Mouse (Mus musculus): Measurements from ENCODE around the gene Tcf7. TPM values are rescaled to one million over a fixed set of nuclear protein-coding genes. Genes with fewer than 3 reads are reported as not detected.

The Tcf7 gene
- polyA plus RNA-seq, 1 experiment from 2014 or later = 7.1 TPM

GRCm38 (mm10) chr11:52233043-52233653, 49.7 kb downstream of the Tcf7 start:
- Histone ChIP-seq H3K36me3 (ENCODE audit: insufficient read depth, low read length) (peaks cover 15% of the 10 kb centered on the region), H3K4me3 (ENCODE audit: low read length) (peak overlapping the region; percentile 93), H3K9me3 (ENCODE audit: low read length) (no peaks in the 10 kb centered on the region), H3K4me2 (replicated peaks; ENCODE audit: low read depth, low read length) (peak overlapping the region; percentile 90), H3K27ac (ENCODE audit: low read length) (no peak overlapping the region), H3K9ac (replicated peaks; ENCODE audit: low read length) (no peak overlapping the region), H3K4me1 (ENCODE audit: insufficient read depth, low read length) (peaks cover 19% of the 10 kb centered on the region), H3K27me3 (ENCODE audit: insufficient read depth, low read length) (no peaks in the 10 kb centered on the region)
- 15% methylated on average over 3 of the region's 3 CpGs for WGBS
- ATAC-seq (ENCODE audit: low FRiP score, low TSS enrichment) = no peak

DNA sequence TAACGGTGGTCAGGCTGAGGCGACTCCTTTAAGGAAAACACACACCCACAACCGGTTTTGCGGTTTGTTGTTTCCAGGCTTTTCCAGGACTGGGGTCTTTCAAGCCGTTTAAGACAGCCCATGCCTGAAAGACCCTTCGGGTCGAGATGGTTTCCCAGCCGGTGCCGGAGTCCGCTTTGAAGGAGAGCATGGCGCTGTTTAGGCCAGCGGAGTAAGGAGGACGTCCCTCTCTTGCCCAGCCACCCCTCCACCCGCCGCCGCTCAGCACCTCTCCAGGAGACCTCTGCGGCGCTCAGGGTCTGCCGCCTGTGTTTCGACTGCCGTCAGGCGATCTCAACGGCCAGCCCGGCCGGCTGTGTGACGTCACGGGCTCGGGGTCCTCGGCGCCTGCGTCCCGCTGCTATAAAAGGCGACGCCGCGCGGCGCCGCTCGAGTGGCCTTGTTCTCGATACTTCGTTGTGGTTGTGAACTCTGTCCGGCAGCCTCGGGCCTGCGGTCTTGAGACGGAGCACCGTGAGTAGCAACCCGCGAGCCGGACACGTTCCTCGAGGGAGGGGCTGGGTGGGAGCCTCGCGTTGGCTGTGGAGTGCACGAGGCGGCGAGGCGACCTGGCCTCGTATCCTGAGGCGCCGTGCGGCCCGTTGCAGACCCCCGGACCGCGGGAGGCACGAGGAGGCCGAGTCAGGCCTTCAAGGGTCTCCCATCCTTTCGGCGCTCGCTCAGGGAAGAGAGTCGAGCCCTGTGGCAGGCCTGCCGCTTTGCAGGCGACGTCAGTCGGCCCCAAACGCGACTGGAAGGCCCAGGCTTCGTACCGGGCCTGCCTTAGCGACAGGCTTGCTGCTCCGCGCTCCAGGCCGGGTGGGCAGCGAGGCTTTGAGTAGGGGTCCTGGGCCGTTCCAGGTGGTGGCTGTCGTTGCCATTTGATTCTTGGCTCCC, 50.9 kb downstream of the Tcf7 start, which contains the start of gene Skp1a:
Gene Skp1a (plus strand): TSS at position 390 of the 936 bp plus-strand sequence.
- H3K9ac ChIP-seq (replicated peaks; ENCODE audit: low read length) = peak within 1 kb of the TSS; percentile 98
- WGBS = under 1% methylated on average over 87 of the region's 87 CpGs
- peak within 1 kb of the TSS; percentile 93 for H3K4me3 ChIP-seq (ENCODE audit: low read length)
- no peaks in the 10 kb centered on the region for H3K27me3 ChIP-seq (ENCODE audit: insufficient read depth, low read length)
- ATAC-seq (ENCODE audit: low FRiP score, low TSS enrichment) = peak; percentile 88
- peak within 1 kb of the TSS; percentile 90 for H3K4me2 ChIP-seq (replicated peaks; ENCODE audit: low read depth, low read length)
- peak within 1 kb of the TSS; percentile 99 for H3K27ac ChIP-seq (ENCODE audit: low read length)
- no peaks in the 10 kb centered on the region for H3K9me3 ChIP-seq (ENCODE audit: low read length)
- H3K4me1 ChIP-seq (ENCODE audit: insufficient read depth, low read length) = peaks cover 19% of the 10 kb centered on the region
- peaks cover 6% of the 10 kb centered on the region; the same call in 1 of the 2 replicates for H3K36me3 ChIP-seq (ENCODE audit: insufficient read depth, low read length)

GRCm38 (mm10) chr11:52230694-52231093, 52.1 kb downstream of the Tcf7 start:
- no peak for ATAC-seq (ENCODE audit: low FRiP score, low TSS enrichment)
- Histone ChIP-seq H3K9ac (replicated peaks; ENCODE audit: low read length) (peak overlapping the region; percentile 98), H3K27me3 (ENCODE audit: insufficient read depth, low read length) (no peaks in the 10 kb centered on the region), H3K9me3 (ENCODE audit: low read length) (no peaks in the 10 kb centered on the region), H3K36me3 (ENCODE audit: insufficient read depth, low read length) (no peaks in the 10 kb centered on the region), H3K4me2 (replicated peaks; ENCODE audit: low read depth, low read length) (peak overlapping the region; percentile 90), H3K4me1 (ENCODE audit: insufficient read depth, low read length) (peaks cover 19% of the 10 kb centered on the region), H3K4me3 (ENCODE audit: low read length) (peak overlapping the region; percentile 93), H3K27ac (ENCODE audit: low read length) (peak overlapping the region; percentile 99)
- WGBS = 44% methylated on average over 5 of the region's 5 CpGs

GRCm38 (mm10) chr11:52228722-52229448, 53.9 kb downstream of the Tcf7 start:
- 77% methylated on average over 7 of the region's 7 CpGs for WGBS
- Histone ChIP-seq H3K9ac (replicated peaks; ENCODE audit: low read length) (no peak overlapping the region), H3K4me3 (ENCODE audit: low read length) (no peak overlapping the region), H3K27ac (ENCODE audit: low read length) (no peak overlapping the region), H3K36me3 (ENCODE audit: insufficient read depth, low read length) (no peaks in the 10 kb centered on the region), H3K4me2 (replicated peaks; ENCODE audit: low read depth, low read length) (no peak overlapping the region), H3K9me3 (ENCODE audit: low read length) (no peaks in the 10 kb centered on the region), H3K27me3 (ENCODE audit: insufficient read depth, low read length) (no peaks in the 10 kb centered on the region; the same call in 1 of the 2 replicates), H3K4me1 (ENCODE audit: insufficient read depth, low read length) (peaks cover 23% of the 10 kb centered on the region)
- no peak for ATAC-seq (ENCODE audit: low FRiP score, low TSS enrichment)

- ATAC-seq (ENCODE audit: low FRiP score, low TSS enrichment) = no peak
- WGBS = 78% methylated on average over 13 of the region's 13 CpGs
- Histone ChIP-seq H3K9ac (replicated peaks; ENCODE audit: low read length) (no peak overlapping the region), H3K36me3 (ENCODE audit: insufficient read depth, low read length) (no peaks in the 10 kb centered on the region), H3K27ac (ENCODE audit: low read length) (no peak overlapping the region), H3K4me3 (ENCODE audit: low read length) (no peak overlapping the region), H3K4me1 (ENCODE audit: insufficient read depth, low read length) (peaks cover 19% of the 10 kb centered on the region), H3K9me3 (ENCODE audit: low read length) (no peaks in the 10 kb centered on the region), H3K4me2 (replicated peaks; ENCODE audit: low read depth, low read length) (no peak overlapping the region), H3K27me3 (ENCODE audit: insufficient read depth, low read length) (no peaks in the 10 kb centered on the region; the same call in 1 of the 2 replicates)
These were observed 55.2 kb downstream of the Tcf7 start for GRCm38 (mm10) chr11:52227466-52228226.

GRCm38 (mm10) chr11:52227053-52227452, 55.8 kb downstream of the Tcf7 start:
- H3K4me1 ChIP-seq (ENCODE audit: insufficient read depth, low read length) = peaks cover 19% of the 10 kb centered on the region
- H3K4me2 ChIP-seq (replicated peaks; ENCODE audit: low read depth, low read length) = no peak overlapping the region
- no peak for ATAC-seq (ENCODE audit: low FRiP score, low TSS enrichment)
- H3K4me3 ChIP-seq (ENCODE audit: low read length) = no peak overlapping the region
- no peaks in the 10 kb centered on the region; the same call in 1 of the 2 replicates for H3K27me3 ChIP-seq (ENCODE audit: insufficient read depth, low read length)
- no peaks in the 10 kb centered on the region for H3K36me3 ChIP-seq (ENCODE audit: insufficient read depth, low read length)
- no peaks in the 10 kb centered on the region for H3K9me3 ChIP-seq (ENCODE audit: low read length)
- H3K27ac ChIP-seq (ENCODE audit: low read length) = no peak overlapping the region
- WGBS = 64% methylated on average over 3 of the region's 3 CpGs
- no peak overlapping the region for H3K9ac ChIP-seq (replicated peaks; ENCODE audit: low read length)

- Histone ChIP-seq H3K9me3 (ENCODE audit: low read length) (no peaks in the 10 kb centered on the region), H3K36me3 (ENCODE audit: insufficient read depth, low read length) (no peaks in the 10 kb centered on the region), H3K27ac (ENCODE audit: low read length) (no peak overlapping the region), H3K4me1 (ENCODE audit: insufficient read depth, low read length) (peaks cover 17% of the 10 kb centered on the region), H3K9ac (replicated peaks; ENCODE audit: low read length) (no peak overlapping the region), H3K4me2 (replicated peaks; ENCODE audit: low read depth, low read length) (no peak overlapping the region), H3K27me3 (ENCODE audit: insufficient read depth, low read length) (no peaks in the 10 kb centered on the region; the same call in 1 of the 2 replicates), H3K4me3 (ENCODE audit: low read length) (no peak overlapping the region)
- no peak for ATAC-seq (ENCODE audit: low FRiP score, low TSS enrichment)
- WGBS = 67% methylated on average over 3 of the region's 3 CpGs
These were observed 56.7 kb downstream of the Tcf7 start for GRCm38 (mm10) chr11:52225986-52226599.

DNA sequence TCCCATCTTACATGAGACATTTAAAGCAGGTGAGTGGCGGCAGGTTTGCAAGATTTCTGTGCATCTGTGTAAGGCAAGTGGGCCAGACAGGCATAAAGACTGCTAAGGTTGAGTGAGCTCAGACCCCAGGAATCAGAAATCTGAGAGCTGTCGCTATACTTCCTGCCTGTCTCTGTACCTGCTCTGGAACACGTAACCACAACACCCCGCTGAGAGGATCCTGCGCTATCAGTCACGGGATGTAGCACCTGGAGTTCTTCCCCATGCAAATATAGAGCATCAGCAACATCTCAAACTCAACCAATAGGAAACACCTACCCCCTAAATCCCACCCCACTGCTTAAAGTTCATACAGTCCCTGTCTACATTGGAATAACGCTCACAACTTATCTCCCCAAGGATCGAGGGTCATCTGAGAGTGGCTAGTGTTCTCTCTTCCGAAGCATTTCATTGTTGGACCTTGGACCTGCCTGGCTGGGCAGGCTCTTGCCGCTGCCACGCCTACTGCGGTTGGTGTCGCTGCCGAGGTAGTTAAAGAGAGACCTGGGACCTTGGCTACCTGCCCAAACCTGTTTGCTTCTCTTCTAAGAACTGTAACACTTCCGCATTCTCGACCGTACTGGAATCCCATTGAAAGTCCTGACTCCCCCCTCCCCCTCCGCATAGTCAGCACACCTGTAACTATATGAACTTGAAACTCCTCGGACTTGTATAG, 58.7 kb downstream of the Tcf7 start:
- Histone ChIP-seq H3K27me3 (ENCODE audit: insufficient read depth, low read length) (no peaks in the 10 kb centered on the region; the same call in 1 of the 2 replicates), H3K9ac (replicated peaks; ENCODE audit: low read length) (peak overlapping the region; percentile 32; the same call in 1 of the 2 replicates), H3K9me3 (ENCODE audit: low read length) (no peaks in the 10 kb centered on the region), H3K36me3 (ENCODE audit: insufficient read depth, low read length) (no peaks in the 10 kb centered on the region), H3K4me1 (ENCODE audit: insufficient read depth, low read length) (peaks cover 10% of the 10 kb centered on the region; the same call in 1 of the 2 replicates), H3K4me3 (ENCODE audit: low read length) (peak overlapping the region; percentile 29), H3K4me2 (replicated peaks; ENCODE audit: low read depth, low read length) (peak overlapping the region; percentile 51), H3K27ac (ENCODE audit: low read length) (peak overlapping the region; percentile 73)
- WGBS = 11% methylated on average over 19 of the region's 19 CpGs
- ATAC-seq (ENCODE audit: low FRiP score, low TSS enrichment) = peak; percentile 86

Measured in kidney, embryonic 16.5 days (tissue).